Mouse (Mus musculus): ENCODE data around the gene Acss2.
"Not testable (repeated sequence)": the region's sequence is repeated elsewhere in the genome, so short reads cannot be mapped to it uniquely, and the experiment has no call there.

Gene Acss2

GRCm38 (mm10) chr2:155538463-155539057 lies 20.8 kb downstream of the Acss2 start:
- DNase-seq (ENCODE audit: low read depth, low spot score), result not testable (repeated sequence)

- DNase-seq (ENCODE audit: low read depth, low spot score), result no peak
Measured at GRCm38 (mm10) chr2:155539696-155540095, 21.9 kb downstream of the Acss2 start.

DNA sequence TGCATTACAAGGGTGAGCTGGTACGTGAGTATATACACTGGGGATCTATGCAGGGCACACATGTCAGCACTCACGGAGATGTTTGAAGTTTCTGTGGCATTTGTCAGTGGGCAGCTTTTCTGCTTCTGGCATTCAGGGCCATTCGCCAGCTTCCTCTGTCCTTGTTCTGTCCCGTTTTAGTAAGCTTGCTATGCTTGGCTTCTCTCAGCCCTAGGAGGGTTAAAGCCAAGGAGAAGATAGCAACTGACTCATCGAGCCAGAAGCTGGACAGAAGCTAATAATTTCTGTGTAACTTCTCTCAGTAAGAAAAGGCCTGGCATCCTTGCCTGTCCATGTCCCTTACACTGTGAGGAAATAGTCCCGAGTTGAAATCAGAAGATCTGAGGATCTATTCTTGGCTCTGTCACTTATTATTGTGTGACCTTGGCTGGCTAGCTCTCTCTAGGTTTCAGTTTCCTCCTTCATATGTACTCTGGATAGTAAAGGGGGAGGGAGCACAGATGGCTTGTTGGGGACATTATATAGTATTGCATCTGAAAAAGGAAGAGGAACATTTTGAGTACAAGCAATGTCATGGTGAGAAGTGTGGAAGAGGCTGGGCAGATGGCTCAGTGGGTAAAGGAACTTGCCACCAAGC lies 23.2 kb downstream of the Acss2 start:
- DNase-seq (ENCODE audit: low read depth, low spot score), result no peak

DNA sequence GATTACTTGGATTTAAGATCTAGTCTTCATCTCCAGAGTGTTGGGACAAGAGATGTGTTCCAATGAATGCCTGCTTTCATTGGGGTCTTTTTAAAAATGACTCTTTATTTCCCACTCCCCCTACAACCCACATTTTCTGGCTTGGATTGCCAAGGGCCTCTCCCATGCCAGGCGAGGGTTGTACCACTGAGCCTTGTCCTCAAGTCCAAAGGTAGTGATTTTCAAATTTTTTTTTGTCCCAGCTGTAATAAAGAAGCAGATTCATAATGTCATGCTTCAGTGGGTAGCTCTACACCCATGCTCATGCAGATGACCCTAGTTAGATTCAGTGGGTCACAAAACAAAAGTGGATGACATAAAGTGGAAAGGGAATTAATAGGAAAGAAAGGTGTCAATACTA lies 29.2 kb downstream of the Acss2 start:
- DNase-seq (ENCODE audit: low read depth, low spot score), result no peak

DNA sequence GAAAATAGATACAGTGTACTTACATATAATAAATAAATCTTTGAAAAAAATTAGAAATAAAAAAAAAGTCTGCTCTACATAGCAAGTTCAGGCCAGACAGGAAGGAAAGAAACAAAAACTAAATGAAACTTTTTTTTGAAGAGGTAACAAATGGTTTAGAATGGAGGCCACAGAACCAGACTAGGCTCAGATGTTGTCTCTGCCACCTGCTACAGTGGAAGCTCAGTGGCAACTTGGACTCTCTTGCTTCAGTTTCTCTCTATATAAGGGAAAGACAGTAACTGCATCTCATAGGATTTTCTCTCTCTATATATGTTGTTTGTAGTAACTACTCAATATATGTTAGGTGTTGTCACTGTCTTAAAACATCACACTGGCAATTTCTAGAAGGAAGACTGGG lies 34.6 kb downstream of the Acss2 start:
- no peak for DNase-seq (ENCODE audit: low read depth, low spot score)

- no peak for DNase-seq (ENCODE audit: low read depth, low spot score)
Measured at GRCm38 (mm10) chr2:155552949-155553354, 35.2 kb downstream of the Acss2 start.

DNA sequence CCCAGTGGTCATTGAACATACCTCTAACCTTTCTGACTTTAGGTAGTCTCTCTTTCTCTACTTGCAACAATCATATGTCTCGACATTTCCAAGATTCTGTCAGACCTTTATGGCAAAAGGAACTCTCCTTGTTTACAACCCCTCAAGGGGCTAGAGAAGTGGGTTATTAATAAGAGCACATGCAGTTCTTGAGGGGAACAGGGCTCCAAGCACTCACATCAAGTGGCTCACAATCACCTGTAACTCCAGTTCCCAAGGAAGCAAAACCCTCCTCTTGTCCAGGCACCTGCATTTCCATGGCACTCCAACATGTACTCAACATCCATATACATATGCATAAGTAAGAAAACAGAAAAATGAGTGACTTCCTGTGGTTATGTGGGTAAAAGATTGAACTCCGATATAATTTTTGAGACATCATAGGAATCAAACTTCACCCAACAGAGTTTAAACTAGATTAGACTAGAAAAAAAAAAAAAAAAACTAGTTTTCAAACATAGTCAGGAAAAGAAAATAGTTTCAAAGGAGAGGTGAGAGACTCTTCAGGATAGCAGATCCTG lies 36.8 kb downstream of the Acss2 start:
- DNase-seq (ENCODE audit: low read depth, low spot score), result no peak

GRCm38 (mm10) chr2:155562209-155562608 lies 44.5 kb downstream of the Acss2 start:
- DNase-seq (ENCODE audit: low read depth, low spot score), result no peak

DNA sequence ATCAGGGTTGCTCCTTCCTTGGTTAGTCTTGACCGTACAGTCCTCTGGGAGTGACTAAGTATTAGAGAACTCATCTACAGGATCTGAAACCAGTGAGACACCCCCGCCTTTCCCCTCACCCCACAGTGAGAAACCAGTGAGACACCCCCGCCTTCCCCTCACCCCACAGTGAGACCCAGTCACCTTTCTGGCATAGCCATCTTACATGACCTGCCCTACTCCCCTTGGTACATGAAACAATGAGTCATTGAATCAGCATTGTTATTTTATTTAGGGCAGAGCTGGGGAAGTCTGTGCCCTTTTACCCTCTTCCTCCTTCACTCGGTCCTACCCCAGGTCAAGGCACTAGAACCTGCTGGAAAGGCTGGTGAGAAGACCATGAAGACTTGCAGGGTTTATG lies 45.2 kb downstream of the Acss2 start:
- peak; percentile 23 for DNase-seq (ENCODE audit: low read depth, low spot score)

DNA sequence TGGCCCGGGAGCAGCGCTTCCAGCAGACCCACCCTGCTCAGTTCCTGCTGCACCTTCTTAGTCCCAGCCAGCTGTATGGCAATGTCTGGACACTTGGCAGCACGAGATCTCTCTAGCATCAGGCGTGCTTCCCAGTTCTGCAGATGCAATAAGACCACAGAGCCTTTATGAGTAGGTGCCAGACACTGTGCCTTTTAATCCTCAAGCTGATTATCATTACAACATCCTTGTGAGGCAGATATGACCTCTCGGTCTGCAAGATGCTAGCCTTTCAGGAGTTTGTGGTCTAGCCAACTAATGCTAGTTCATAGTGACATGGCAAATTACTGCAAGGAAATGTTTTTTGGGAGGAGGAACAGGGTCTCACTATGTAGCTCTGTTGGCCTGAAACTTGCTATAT lies 50.0 kb downstream of the Acss2 start:
- no peak for DNase-seq (ENCODE audit: low read depth, low spot score)

DNA sequence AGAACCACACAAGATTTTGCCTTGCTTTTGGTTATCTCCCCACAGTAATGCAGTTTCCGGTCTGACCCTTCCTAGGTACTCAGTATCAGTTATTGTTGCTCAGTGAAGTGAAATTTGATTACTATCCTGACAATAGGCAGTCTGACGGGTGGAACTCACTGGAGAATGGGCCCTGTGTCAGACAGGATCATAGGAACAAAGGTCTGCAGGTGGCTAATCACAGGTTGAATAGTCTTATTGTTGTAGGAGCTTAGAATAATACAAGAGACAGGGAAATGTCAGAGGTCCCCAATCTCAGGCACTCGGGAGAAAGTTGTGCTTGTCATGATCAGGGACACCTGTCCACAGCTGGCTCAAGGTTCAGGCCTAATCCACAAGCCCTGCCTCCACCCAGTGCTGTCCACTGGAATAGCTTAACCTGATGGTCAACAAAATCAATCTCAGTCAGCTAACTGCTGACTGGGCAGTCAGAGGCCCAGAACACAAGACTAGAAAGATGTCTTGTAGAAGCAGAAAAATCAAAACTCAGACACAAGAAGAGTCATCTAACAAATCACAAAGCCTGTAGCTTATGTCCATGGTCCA lies 51.6 kb downstream of the Acss2 start:
- peak; percentile 90 for DNase-seq (ENCODE audit: low read depth, low spot score)

DNA sequence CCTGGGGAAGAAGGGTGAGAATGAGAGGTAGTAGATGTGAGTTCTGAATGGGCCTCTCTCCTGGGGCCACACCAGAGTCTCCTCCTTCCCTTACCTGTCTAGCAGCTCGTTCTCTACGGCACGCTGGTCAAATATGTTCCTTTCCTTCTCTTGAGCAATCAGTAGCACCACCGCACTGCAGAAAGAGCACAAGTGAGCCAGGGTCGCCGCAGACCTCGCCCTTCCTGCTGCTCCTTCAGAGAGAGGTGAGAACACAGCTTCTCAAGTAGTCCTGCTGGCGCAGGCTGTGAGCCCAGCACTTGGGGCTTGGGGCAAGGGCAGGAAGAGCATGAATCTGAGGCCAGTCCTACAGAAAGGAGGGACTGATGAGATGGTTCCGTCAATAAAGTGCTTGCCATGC lies 55.3 kb downstream of the Acss2 start:
- peak; percentile 46 for DNase-seq (ENCODE audit: low read depth, low spot score)

GRCm38 (mm10) chr2:155573996-155574395 lies 56.2 kb downstream of the Acss2 start:
- DNase-seq (ENCODE audit: low read depth, low spot score), result no peak

DNA sequence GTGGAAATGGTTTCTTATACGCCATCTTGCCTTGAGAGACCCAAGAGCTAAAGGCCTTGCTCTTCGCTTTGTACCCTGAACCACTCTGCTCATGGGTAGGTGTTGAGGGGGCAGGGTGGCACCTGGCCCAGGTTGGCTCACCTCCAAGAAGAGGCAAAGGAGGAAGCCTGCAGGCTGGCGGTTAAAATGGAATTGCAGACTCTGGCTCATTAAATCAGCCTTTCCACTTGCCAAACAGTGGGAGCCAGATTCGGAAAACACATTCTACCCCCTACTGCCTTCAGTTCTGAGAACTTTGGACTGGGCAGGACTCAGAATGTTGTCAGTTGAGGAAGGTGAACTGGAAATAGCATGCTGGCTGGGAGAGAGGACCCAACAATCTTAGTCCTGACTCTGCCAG lies 57.0 kb downstream of the Acss2 start:
- DNase-seq (ENCODE audit: low read depth, low spot score), result no peak

DNA sequence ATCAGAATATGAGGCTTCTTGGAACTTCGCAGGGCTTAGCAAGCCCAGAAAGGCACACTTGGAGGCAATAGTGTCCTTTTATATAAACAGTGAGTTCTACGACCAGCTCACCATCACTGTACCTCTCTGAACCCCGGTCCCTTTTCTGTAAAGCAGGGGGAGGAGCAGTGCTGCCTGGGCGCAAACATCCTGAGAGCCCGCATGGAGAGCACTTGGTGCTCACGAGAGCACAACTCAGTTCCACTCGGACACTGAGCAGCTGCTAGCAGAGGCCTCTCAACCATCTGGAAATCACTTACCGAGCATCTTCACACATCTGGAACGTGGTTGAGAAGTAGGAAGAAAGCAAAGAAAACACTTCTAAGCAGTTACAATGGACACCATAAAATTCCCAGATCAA lies 58.9 kb downstream of the Acss2 start:
- no peak for DNase-seq (ENCODE audit: low read depth, low spot score)

DNA sequence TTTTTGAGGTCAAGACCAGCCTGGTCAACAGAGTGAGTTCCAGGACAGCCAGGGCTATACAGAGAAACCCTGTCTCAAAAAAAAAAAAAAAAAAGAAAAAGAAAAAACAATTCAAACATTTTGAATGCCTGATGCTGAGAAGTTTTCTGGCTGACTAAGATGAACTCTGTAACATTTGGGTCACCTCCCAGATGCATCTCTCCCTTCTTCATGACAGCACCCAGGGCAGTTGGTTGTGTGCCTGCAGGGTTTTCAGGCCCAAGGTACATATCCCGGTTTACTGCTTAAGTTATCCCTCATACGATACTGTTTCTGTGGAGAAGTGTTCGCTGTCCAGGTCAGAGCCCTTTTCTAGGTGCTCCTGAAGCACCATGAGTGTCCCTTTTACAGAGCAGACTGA lies 62.6 kb downstream of the Acss2 start:
- no peak for DNase-seq (ENCODE audit: low read depth, low spot score)

- no peak for DNase-seq (ENCODE audit: low read depth, low spot score)
Measured at GRCm38 (mm10) chr2:155582384-155582995, 64.7 kb downstream of the Acss2 start.

GRCm38 (mm10) chr2:155582996-155583395 lies 65.2 kb downstream of the Acss2 start:
- no peak for DNase-seq (ENCODE audit: low read depth, low spot score)

DNA sequence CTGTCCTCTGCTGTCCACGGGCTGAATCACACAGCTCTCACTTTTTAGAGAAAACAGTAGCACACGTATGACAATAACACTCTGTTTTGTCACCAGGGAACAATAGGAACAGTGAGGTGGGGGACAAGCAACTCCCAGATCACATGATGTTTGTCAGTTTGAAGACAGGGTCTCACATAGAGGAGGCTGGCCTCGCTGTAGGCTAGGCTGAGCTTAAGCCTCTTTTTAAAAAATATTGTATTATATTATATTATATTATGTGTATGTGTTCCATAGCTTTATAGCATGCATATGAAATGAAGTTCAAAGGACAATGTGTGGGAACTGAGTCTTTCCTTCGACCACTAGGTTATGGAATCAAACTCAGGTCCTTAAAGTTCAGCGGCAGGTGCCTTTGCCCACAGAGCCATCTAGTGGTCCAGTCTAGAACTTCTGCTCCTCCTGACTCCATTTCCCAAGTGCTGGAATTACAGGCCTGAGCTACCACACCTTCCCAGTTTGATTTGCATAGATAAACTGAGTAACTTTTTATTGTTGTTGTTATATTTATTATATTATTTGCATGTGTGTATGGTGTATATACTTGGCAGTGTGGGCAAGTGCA lies 66.3 kb downstream of the Acss2 start:
- peak; percentile 88 for DNase-seq (ENCODE audit: low read depth, low spot score)

DNA sequence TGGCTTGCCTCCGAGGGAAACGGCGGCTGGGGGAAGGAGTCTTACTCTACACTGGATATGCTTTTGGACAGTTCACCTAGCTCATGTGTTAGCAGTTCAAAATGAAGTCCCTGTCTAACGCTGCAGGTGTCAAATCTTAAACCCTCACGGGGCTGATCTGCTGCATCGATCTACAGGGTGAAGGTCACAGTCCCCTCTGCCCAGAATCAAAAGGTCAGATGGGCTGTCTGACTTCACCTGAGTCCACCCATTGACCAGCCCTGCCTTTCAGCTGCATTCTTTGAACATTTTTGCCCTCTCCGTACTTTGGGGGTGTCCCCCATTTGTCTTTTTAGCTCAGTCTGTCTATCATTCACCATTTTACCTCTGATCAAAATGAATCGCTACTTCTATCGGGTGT lies 67.3 kb downstream of the Acss2 start:
- peak; percentile 44 for DNase-seq (ENCODE audit: low read depth, low spot score)

GRCm38 (mm10) chr2:155585486-155585885 lies 67.7 kb downstream of the Acss2 start:
- peak; percentile 86 for DNase-seq (ENCODE audit: low read depth, low spot score)

GRCm38 (mm10) chr2:155588136-155588535 lies 70.4 kb downstream of the Acss2 start:
- DNase-seq (ENCODE audit: low read depth, low spot score), result no peak

All from ZHBTc4 (cell line).